Mouse (Mus musculus): ENCODE data around the gene Zfp30. TPM values are rescaled to one million over a fixed set of nuclear protein-coding genes. Genes with fewer than 3 reads are reported as not detected.

Zfp30 gene
- polyA plus RNA-seq, 1 experiment from 2014 or later, result 11.6 TPM

DNA sequence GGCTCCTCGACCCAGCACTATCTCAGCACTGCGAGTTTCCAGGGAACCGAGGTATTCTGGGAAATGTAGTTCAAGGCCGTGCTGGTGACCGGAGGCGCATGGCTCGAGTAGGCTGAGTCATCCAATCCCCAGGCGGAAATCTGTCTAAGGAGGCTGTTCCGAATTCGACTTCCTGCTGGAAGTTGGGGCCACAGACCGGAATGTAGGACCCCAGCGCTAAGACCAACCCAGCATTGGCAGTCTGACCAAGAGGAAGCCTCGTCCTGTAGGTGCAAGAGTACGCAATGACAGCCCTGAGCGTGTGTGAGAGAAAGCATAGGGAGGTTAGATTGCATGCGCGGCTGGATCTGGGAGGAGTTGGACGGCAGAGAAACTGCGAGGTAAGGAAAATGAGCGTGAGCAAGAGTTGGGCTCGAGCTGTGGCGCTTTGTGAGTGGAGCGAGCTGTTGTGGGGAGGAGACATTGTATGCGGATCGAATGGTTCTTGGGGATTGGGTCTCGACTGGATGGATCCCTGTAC, 32.2 kb downstream of the Zfp30 start, which contains the start of gene Zfp790:
TSS of gene Zfp790 (plus strand) at position 205 of the 520 bp plus-strand sequence.
- peaks cover 26% of the 10 kb centered on the region for H3K4me1 ChIP-seq (ENCODE audit: control insufficient read depth, insufficient read depth, low read depth, low read length)
- H3K27ac ChIP-seq (ENCODE audit: low read depth, low read length), result peak within 1 kb of the TSS; percentile 82
- ATAC-seq, result peak; percentile 97
- H3K9ac ChIP-seq (ENCODE audit: low read depth, low read length), result peak within 1 kb of the TSS; percentile 72
- no peaks in the 10 kb centered on the region for H3K36me3 ChIP-seq (ENCODE audit: control insufficient read depth, insufficient read depth, low read length)
- peak within 1 kb of the TSS; percentile 57 for H3K4me3 ChIP-seq (ENCODE audit: low read length)
- H3K27me3 ChIP-seq (replicated peaks; ENCODE audit: control insufficient read depth, insufficient read depth, low read length), result no peaks in the 10 kb centered on the region
- H3K4me2 ChIP-seq (ENCODE audit: low read length), result peak within 1 kb of the TSS; percentile 73
- H3K9me3 ChIP-seq (ENCODE audit: control insufficient read depth, low read length), result no peaks in the 10 kb centered on the region
- under 1% methylated on average over 26 of the region's 26 CpGs for WGBS

GRCm38 (mm10) chr7:29818619-29819254, 34.9 kb downstream of the Zfp30 start:
- peak overlapping the region; percentile 75 for H3K9ac ChIP-seq (ENCODE audit: low read depth, low read length)
- no peaks in the 10 kb centered on the region for H3K27me3 ChIP-seq (replicated peaks; ENCODE audit: control insufficient read depth, insufficient read depth, low read length)
- peaks cover 6% of the 10 kb centered on the region for H3K36me3 ChIP-seq (ENCODE audit: control insufficient read depth, insufficient read depth, low read length)
- H3K9me3 ChIP-seq (ENCODE audit: control insufficient read depth, low read length), result no peaks in the 10 kb centered on the region
- H3K27ac ChIP-seq (ENCODE audit: low read depth, low read length), result peak overlapping the region; percentile 82
- H3K4me3 ChIP-seq (ENCODE audit: low read length), result peak overlapping the region; percentile 70
- H3K4me2 ChIP-seq (ENCODE audit: low read length), result peak overlapping the region; percentile 81
- WGBS, result 2% methylated on average over 12 of the region's 12 CpGs
- H3K4me1 ChIP-seq (ENCODE audit: control insufficient read depth, insufficient read depth, low read depth, low read length), result peaks cover 26% of the 10 kb centered on the region
- peak; percentile 77 for ATAC-seq

DNA sequence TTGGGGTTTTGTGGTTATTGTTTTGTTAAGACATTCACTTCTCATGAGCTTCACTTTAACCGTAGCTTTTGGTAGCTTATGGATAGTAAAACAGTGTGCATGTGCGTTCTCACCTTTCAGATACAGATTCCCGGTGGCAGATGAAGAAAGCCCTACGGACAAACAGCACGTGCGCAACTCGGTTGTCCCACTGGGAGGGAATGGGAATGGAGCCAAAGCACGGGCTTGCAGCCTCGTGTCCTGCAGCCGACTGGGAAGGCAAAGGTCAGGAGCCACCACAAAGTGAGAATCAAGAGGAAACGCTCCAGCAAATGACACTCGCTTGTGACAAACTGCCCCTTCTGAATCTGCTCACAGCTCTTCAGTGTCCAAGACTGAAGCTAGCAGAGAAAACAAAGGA, 44.2 kb downstream of the Zfp30 start:
- Histone ChIP-seq H3K9ac (ENCODE audit: low read depth, low read length) (no peak overlapping the region), H3K4me2 (ENCODE audit: low read length) (no peak overlapping the region), H3K27ac (ENCODE audit: low read depth, low read length) (no peak overlapping the region), H3K4me3 (ENCODE audit: low read length) (no peak overlapping the region), H3K4me1 (ENCODE audit: control insufficient read depth, insufficient read depth, low read depth, low read length) (no peaks in the 10 kb centered on the region), H3K36me3 (ENCODE audit: control insufficient read depth, insufficient read depth, low read length) (peaks cover 60% of the 10 kb centered on the region), H3K27me3 (replicated peaks; ENCODE audit: control insufficient read depth, insufficient read depth, low read length) (no peaks in the 10 kb centered on the region), H3K9me3 (ENCODE audit: control insufficient read depth, low read length) (no peaks in the 10 kb centered on the region)
- no peak for ATAC-seq
- 93% methylated on average over 12 of the region's 12 CpGs for WGBS

DNA sequence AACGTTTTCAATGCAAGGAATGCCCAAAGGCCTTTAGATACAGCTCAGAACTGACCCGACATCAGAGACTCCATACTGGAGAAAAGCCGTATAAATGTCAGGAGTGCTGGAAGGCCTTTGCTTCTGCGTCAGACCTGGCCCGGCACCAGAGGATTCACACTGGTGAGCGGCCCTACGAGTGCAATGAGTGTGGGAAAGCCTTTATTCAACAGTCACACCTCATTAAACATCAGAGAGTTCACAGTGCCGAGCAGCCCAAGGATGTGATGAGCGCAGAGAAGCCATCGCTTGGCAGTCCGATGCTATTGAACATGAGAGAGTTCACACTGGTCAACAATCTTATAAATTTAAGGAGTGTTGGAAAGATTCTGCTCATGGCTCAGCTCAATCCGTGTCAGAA, 46.0 kb downstream of the Zfp30 start:
- no peak overlapping the region for H3K4me3 ChIP-seq (ENCODE audit: low read length)
- H3K9me3 ChIP-seq (ENCODE audit: control insufficient read depth, low read length), result no peaks in the 10 kb centered on the region
- H3K27me3 ChIP-seq (replicated peaks; ENCODE audit: control insufficient read depth, insufficient read depth, low read length), result no peaks in the 10 kb centered on the region
- no peak overlapping the region for H3K27ac ChIP-seq (ENCODE audit: low read depth, low read length)
- H3K4me2 ChIP-seq (ENCODE audit: low read length), result no peak overlapping the region
- H3K9ac ChIP-seq (ENCODE audit: low read depth, low read length), result no peak overlapping the region
- no peaks in the 10 kb centered on the region for H3K4me1 ChIP-seq (ENCODE audit: control insufficient read depth, insufficient read depth, low read depth, low read length)
- no peak for ATAC-seq
- peaks cover 55% of the 10 kb centered on the region for H3K36me3 ChIP-seq (ENCODE audit: control insufficient read depth, insufficient read depth, low read length)
- 81% methylated on average over 12 of the region's 12 CpGs for WGBS

DNA sequence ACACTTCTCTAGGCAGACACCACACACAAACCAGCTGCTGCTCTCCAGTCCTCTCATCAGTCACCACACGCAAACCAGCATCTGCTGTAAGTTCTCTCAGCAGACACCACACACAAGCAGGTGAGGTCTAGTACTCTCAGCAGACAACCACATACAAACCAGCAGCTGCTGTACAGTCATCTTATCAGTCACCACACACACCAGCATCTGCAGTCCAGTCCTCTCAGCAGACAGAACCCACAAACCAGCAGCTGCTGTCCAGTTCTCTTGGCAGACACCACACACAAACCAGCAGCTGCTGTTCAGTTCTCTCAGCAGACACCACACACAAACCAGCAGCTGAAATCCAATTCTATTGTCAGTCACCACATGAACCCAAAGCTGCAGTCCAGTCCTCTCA, 53.0 kb downstream of the Zfp30 start:
- Histone ChIP-seq H3K4me1 (ENCODE audit: control insufficient read depth, insufficient read depth, low read depth, low read length) (no peaks in the 10 kb centered on the region), H3K36me3 (ENCODE audit: control insufficient read depth, insufficient read depth, low read length) (peaks cover 12% of the 10 kb centered on the region), H3K9ac (ENCODE audit: low read depth, low read length) (no peak overlapping the region), H3K27ac (ENCODE audit: low read depth, low read length) (no peak overlapping the region), H3K4me3 (ENCODE audit: low read length) (no peak overlapping the region), H3K27me3 (replicated peaks; ENCODE audit: control insufficient read depth, insufficient read depth, low read length) (no peaks in the 10 kb centered on the region), H3K9me3 (ENCODE audit: control insufficient read depth, low read length) (no peaks in the 10 kb centered on the region), H3K4me2 (ENCODE audit: low read length) (no peak overlapping the region)
- no peak for ATAC-seq
- WGBS, result 86% methylated on average over 1 of the region's 1 CpGs

DNA sequence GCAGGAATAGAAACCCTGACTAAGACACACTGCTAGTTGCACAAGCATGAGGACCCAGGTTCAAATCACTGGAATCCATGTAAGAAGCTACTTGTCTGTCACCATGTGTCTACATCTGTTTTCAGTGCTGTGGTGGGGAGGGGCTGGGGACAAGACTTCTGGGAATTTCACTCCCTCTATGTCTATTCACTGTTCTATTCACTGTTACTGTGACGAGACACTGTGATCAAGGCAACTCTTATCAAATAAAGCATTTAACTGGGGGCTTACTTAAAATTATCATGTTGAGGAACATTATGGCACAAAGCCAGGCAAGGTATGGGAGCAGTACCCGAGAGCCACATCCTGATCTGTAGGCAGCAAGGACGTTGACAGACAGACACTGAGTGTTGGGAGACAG, 55.5 kb downstream of the Zfp30 start:
- Histone ChIP-seq H3K36me3 (ENCODE audit: control insufficient read depth, insufficient read depth, low read length) (peaks cover 14% of the 10 kb centered on the region), H3K4me3 (ENCODE audit: low read length) (no peak overlapping the region), H3K4me2 (ENCODE audit: low read length) (no peak overlapping the region), H3K27me3 (replicated peaks; ENCODE audit: control insufficient read depth, insufficient read depth, low read length) (no peaks in the 10 kb centered on the region), H3K4me1 (ENCODE audit: control insufficient read depth, insufficient read depth, low read depth, low read length) (no peaks in the 10 kb centered on the region), H3K9ac (ENCODE audit: low read depth, low read length) (no peak overlapping the region), H3K27ac (ENCODE audit: low read depth, low read length) (no peak overlapping the region), H3K9me3 (ENCODE audit: control insufficient read depth, low read length) (no peaks in the 10 kb centered on the region)
- no peak for ATAC-seq
- 88% methylated on average over 3 of the region's 3 CpGs for WGBS

DNA sequence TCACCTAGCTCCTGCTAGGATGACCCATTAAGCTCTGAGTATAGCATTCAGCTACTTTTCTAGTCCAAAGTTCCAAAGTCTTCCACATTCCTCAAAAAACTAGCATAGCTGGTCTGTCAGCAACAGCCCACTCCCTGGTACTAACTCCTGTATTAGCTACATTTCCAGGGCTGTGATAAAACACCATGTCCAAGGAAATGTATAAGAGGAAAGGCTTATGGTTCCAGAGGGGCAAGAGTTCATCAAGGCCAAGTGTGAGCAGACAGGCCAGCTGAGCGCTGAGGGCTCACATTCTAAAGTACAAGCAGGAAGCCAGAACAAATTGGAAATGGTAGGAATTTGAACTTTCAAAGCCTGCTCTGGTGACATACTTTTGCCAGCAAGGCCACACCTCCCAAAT, 58.3 kb downstream of the Zfp30 start:
- 97% methylated on average over 1 of the region's 1 CpGs for WGBS

More for the DNA sequence above, 58.3 kb downstream of the Zfp30 start:
- H3K9me3 ChIP-seq (ENCODE audit: control insufficient read depth, low read length), result no peaks in the 10 kb centered on the region
- H3K27ac ChIP-seq (ENCODE audit: low read depth, low read length), result no peak overlapping the region
- ATAC-seq, result no peak
- no peak overlapping the region for H3K4me2 ChIP-seq (ENCODE audit: low read length)
- H3K27me3 ChIP-seq (replicated peaks; ENCODE audit: control insufficient read depth, insufficient read depth, low read length), result no peaks in the 10 kb centered on the region
- no peak overlapping the region for H3K9ac ChIP-seq (ENCODE audit: low read depth, low read length)
- no peak overlapping the region for H3K4me3 ChIP-seq (ENCODE audit: low read length)
- no peaks in the 10 kb centered on the region for H3K4me1 ChIP-seq (ENCODE audit: control insufficient read depth, insufficient read depth, low read depth, low read length)
- peaks cover 26% of the 10 kb centered on the region for H3K36me3 ChIP-seq (ENCODE audit: control insufficient read depth, insufficient read depth, low read length)

MicroRNAs within 50 kb of the gene (microRNA counts, 519-probe panel; counts per million panel counts)
- microRNA mmu-miR-1964, result 2,186 counts per million, percentile 42 among the panel's probes with 10 or more counts

Small RNAs within 50 kb of the gene (microRNA-seq; reads per million reads assigned to microRNA genes)
- 2.5 reads per million, percentile 5 among the genes with 10 or more reads in this experiment for gene Mir1964

Other genes starting within 250 kb of the Zfp30 start
- gene Catsperg2, start 57.0 kb upstream of the Zfp30 start, polyA plus RNA-seq (2015; fragmentation: Nextera tagmentation; extraction: Ambion mirVana), result 0.56 and 0.67 TPM in 2 replicates
- 12.3 and 15.1 TPM in 2 replicates for gene Zfp84, start 15.4 kb upstream of the Zfp30 start, polyA plus RNA-seq (2015; fragmentation: Nextera tagmentation; extraction: Ambion mirVana)
- gene Zfp790, start 32.1 kb downstream of the Zfp30 start, polyA plus RNA-seq (2015; fragmentation: Nextera tagmentation; extraction: Ambion mirVana), result 23.0 and 25.9 TPM in 2 replicates
- 13.3 and 15.1 TPM in 2 replicates for gene Zfp940, start 69.7 kb downstream of the Zfp30 start, polyA plus RNA-seq (2015; fragmentation: Nextera tagmentation; extraction: Ambion mirVana)
- gene Zfp420, start 76.0 kb downstream of the Zfp30 start, polyA plus RNA-seq (2015; fragmentation: Nextera tagmentation; extraction: Ambion mirVana), result 20.1 and 20.9 TPM in 2 replicates
- gene Zfp27, start 122.6 kb downstream of the Zfp30 start, polyA plus RNA-seq (2015; fragmentation: Nextera tagmentation; extraction: Ambion mirVana), result 12.9 and 14.2 TPM in 2 replicates
- gene Zfp383, start 124.2 kb downstream of the Zfp30 start, polyA plus RNA-seq (2015; fragmentation: Nextera tagmentation; extraction: Ambion mirVana), result 5.1 and 5.4 TPM in 2 replicates
- 20.7 and 23.3 TPM in 2 replicates for gene Zfp74, start 170.1 kb downstream of the Zfp30 start, polyA plus RNA-seq (2015; fragmentation: Nextera tagmentation; extraction: Ambion mirVana)
- gene Zfp568, start 200.0 kb downstream of the Zfp30 start, polyA plus RNA-seq (2015; fragmentation: Nextera tagmentation; extraction: Ambion mirVana), result 3.5 and 4.0 TPM in 2 replicates

All from hindbrain, embryonic 16.5 days (tissue).